Mouse (Mus musculus) testis, adult 2 months (tissue): ENCODE results near the gene Pilra.

Source experiments
- CTCF ChIP-seq: fragments of 200-500 bp; IDR thresholded peaks from 2 replicates; pipeline ENCODE4 v1.5.1; 2012; ENCODE audit warnings: low read depth, mild to moderate bottlenecking, inconsistent platforms, low read length, moderate library complexity; ENCODE audit not compliant: control insufficient read depth, insufficient read depth, insufficient replicate concordance
- POLR2A ChIP-seq: fragments of 200-500 bp; IDR thresholded peaks from 2 replicates; pipeline ENCODE4 v1.6.1; 2012; ENCODE audit warnings: low read depth, mild to moderate bottlenecking, inconsistent platforms, low read length, moderate library complexity; ENCODE audit not compliant: control insufficient read depth

DNA sequence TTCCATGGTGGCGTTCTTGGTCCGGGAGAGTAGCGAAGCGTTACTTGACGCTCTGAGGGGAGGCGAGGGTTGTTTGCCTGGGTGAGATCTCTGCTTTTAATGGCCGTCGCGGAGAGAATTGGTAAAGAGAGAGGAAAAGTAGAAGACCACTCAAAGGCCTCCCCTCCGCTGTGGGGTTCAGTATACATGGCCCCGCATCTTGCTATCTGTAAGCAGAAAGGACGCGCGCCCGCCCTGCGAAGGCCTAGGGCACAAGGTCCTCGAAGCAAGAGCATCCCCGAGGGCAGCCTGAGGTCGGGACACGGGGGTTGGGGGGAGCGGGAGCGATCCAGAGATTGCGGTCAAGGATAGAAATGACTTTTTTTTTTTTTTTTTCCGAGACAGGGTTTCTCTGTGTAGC lies 47.9 kb downstream of the Pilra start:
- TF ChIP-seq CTCF, result no peak
- no peak for TF ChIP-seq POLR2A
